Comparison of ENCODE assay signal across 10 mouse cellular contexts in genomic region chr14:43875417-43875816, GRCm38 (mm10). TPM values are rescaled to one million over a fixed set of nuclear protein-coding genes. Genes with fewer than 3 reads are reported as not detected.
"Had no signal": no experiment of that assay in that cellular context is flagged by ENCODE, and none has a peak within 500 bp of the region (broad histone marks: within the 10 kb centered on the region; RNA-seq: fewer than 3 reads in every experiment).

TSS of gene Ear1 (minus strand) at chr14:43875517.

RNA-seq across cellular contexts. Expression of gene Ear1, which starts in this region (rescaled TPM):
- total RNA-seq: midbrain, postnatal 0 days had no signal
- polyA plus RNA-seq: lung, embryonic 14.5 days; lung, embryonic 16.5 days; macrophage; midbrain, embryonic 11.5 days; midbrain, embryonic 13.5 days; midbrain, embryonic 15.5 days; midbrain, postnatal 0 days; neural tube, embryonic 12.5 days; neural tube, embryonic 14.5 days; testis, adult 2 months had no signal
